Mouse (Mus musculus) liver, adult 2 months (tissue): ENCODE measurements at regions not wholly inside any gene's neighbourhood (a gene's known extent, or its start where the extent isn't known, plus 50 kb on each side); places are given as distances from the start of the nearest gene placed in this dataset.

Experiments used
- DNase-seq: peaks from one replicate; pipeline ENCODE4 v3.0.0-alpha.2; 2011; ENCODE audit warnings: low read depth, low spot score; ENCODE audit errors: extremely low read depth
- H3K27ac ChIP-seq: fragments of 200-500 bp; replicated peaks from 2 replicates; pipeline ENCODE4 v1.5.1; 2012; ENCODE audit warnings: low read depth, mild to moderate bottlenecking, control low read depth, inconsistent platforms, low read length; ENCODE audit not compliant: insufficient read depth
- H3K27me3 ChIP-seq: fragments of 200-500 bp; 2 replicates; pipeline ENCODE4 v1.6.1; 2012; ENCODE audit warnings: mild to moderate bottlenecking, moderate library complexity, low read length, inconsistent platforms; ENCODE audit not compliant: control insufficient read depth, insufficient read depth
- H3K36me3 ChIP-seq: fragments of 200-500 bp; 2 replicates; pipeline ENCODE4 v1.6.1; 2012; ENCODE audit warnings: low read length, inconsistent platforms; ENCODE audit not compliant: control insufficient read depth, insufficient read depth
- H3K4me1 ChIP-seq: fragments of 200-500 bp; 2 replicates; pipeline ENCODE4 v1.6.1; 2011; ENCODE audit warnings: low read length; ENCODE audit not compliant: control insufficient read depth, insufficient read depth
- H3K4me3 ChIP-seq: fragments of 200-500 bp; 2 replicates; pipeline ENCODE4 v1.5.1; 2011; ENCODE audit warnings: low read depth, mild to moderate bottlenecking, control low read depth, low read length, moderate library complexity; ENCODE audit not compliant: insufficient read depth
- H3K79me2 ChIP-seq: fragments of 200-500 bp; 2 replicates; pipeline ENCODE4 v1.6.1; 2012; ENCODE audit warnings: inconsistent platforms, mild to moderate bottlenecking, low read length, moderate library complexity; ENCODE audit not compliant: control insufficient read depth, insufficient read depth
- H3K9ac ChIP-seq: fragments of 200-500 bp; 2 replicates; pipeline ENCODE4 v1.6.1; 2012; ENCODE audit warnings: low read depth, mild to moderate bottlenecking, control low read depth, inconsistent platforms, low read length
- CTCF ChIP-seq: fragments of 200-500 bp; IDR thresholded peaks from 2 replicates; pipeline ENCODE4 v1.5.1; 2011; ENCODE audit warnings: low read depth, low read length, control low read depth
- POLR2A ChIP-seq: fragments of 200-500 bp; IDR thresholded peaks from 2 replicates; pipeline ENCODE4 v1.6.1; 2011; ENCODE audit warnings: low read length, control low read depth; ENCODE audit not compliant: insufficient read depth; ENCODE audit errors: extremely low read depth
- WGBS: fragments of 180-500 bp; shearing (Covaris S2); methylation state at CpG from one replicate; pipeline ENCODE4 v1.1.7; 2018; 5-methylcytosine and 5-hydroxymethylcytosine counted together

DNA sequence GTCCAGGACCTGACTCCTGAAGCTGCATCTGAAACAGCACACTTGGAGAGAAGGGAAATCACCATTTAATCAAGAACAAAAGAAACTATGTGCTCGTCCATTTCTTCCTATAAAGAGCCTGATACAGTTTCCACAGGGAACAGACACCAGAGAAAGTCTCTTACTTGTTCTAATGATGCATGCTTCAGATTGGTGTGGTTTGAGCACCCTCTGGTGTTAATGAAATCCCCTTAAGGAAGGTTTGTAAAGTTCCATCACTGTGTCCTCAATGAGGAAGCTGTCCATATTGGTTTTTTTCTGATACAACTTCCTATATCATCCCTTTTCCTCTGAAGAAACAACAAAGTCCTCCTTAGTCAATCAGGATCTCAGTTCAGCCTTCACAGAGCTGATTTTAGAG, 591.2 kb downstream of the Adam6a start:
- Histone ChIP-seq H3K79me2 (no peaks in the 10 kb centered on the region), H3K4me1 (no peaks in the 10 kb centered on the region), H3K27me3 (no peaks in the 10 kb centered on the region), H3K36me3 (no peaks in the 10 kb centered on the region), H3K9ac (no peak overlapping the region), H3K4me3 (no peak overlapping the region), H3K27ac (no peak overlapping the region)
- TF ChIP-seq CTCF (no peak), POLR2A (no peak)
- no peak for DNase-seq
- WGBS = 43% methylated on average over 1 of the region's 1 CpGs

DNA sequence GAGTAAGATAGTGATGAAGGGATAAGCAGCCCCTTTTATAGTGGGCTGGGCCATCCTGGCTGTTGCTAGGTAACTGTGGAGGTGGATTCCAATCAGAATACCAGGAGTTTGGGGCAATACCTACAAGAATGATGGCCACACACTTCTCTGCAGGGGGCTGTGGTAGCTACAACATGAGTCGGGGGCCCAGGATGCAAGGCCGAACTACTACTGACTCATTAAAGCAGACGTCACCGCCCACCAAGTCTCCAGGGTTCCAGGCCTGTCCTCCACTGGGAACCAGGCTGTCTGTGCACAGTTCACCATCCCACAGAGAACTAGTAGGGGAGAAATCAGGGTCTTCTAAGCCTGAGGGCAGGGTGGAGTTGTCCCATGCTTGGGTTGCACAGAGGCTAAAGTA, 605.1 kb downstream of the Adam6a start:
- TF ChIP-seq CTCF (no peak), POLR2A (no peak)
- Histone ChIP-seq H3K27me3 (no peaks in the 10 kb centered on the region), H3K4me3 (no peak overlapping the region), H3K36me3 (no peaks in the 10 kb centered on the region), H3K79me2 (no peaks in the 10 kb centered on the region), H3K27ac (no peak overlapping the region), H3K9ac (no peak overlapping the region), H3K4me1 (no peaks in the 10 kb centered on the region)
- no peak for DNase-seq
- 92% methylated on average over 4 of the region's 4 CpGs for WGBS

DNA sequence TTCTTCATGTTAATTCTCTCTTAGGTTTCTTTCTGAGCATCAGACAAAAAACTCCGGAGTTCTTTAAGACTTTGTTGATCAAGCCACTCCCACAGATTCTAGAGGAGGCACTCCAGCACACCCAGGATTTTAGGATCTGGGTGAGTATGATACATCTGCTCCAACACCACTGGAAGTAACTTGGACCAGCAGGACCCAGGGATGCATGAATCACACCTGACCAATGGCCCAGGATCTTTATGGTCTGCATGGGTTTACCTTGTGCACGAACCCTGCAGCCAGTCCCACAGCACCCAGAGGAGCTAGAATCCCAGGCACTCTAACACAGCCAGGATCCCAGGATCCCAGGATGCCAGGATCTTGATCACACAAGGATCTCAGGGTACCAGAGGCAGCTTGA, 628.6 kb downstream of the Adam6a start:
- H3K4me3 ChIP-seq = no peak overlapping the region
- H3K27ac ChIP-seq = no peak overlapping the region
- no peak for DNase-seq
- H3K4me1 ChIP-seq = no peaks in the 10 kb centered on the region
- no peaks in the 10 kb centered on the region for H3K27me3 ChIP-seq
- WGBS = 66% methylated on average over 2 of the region's 2 CpGs
- no peaks in the 10 kb centered on the region for H3K36me3 ChIP-seq
- H3K79me2 ChIP-seq = no peaks in the 10 kb centered on the region
- TF ChIP-seq POLR2A = no peak
- TF ChIP-seq CTCF = no peak
- no peak overlapping the region for H3K9ac ChIP-seq

DNA sequence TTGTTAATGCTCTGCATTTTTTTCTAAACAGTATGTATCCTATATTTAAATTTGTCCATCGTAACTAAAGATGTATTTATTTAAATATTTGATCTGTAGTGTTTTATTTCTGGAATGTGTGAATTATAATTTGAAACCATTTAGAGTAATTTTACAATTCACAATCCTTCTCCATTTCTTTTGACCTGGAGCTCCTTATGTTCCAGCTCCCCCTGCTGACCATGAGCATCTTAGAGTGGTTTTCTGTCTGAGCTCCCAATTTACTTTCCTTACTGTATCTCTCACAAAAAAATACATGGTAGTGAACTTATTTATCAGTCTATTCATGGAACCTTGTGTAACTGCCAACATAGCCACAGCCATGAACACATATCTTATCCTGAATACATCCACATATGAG, 655.8 kb downstream of the Adam6a start:
- no peaks in the 10 kb centered on the region for H3K27me3 ChIP-seq
- no peaks in the 10 kb centered on the region for H3K79me2 ChIP-seq
- 67% methylated on average over 1 of the region's 1 CpGs for WGBS
- no peak for DNase-seq
- TF ChIP-seq CTCF = no peak
- TF ChIP-seq POLR2A = no peak
- no peak overlapping the region for H3K9ac ChIP-seq
- H3K27ac ChIP-seq = no peak overlapping the region
- H3K4me3 ChIP-seq = no peak overlapping the region
- no peaks in the 10 kb centered on the region for H3K4me1 ChIP-seq
- H3K36me3 ChIP-seq = no peaks in the 10 kb centered on the region

DNA sequence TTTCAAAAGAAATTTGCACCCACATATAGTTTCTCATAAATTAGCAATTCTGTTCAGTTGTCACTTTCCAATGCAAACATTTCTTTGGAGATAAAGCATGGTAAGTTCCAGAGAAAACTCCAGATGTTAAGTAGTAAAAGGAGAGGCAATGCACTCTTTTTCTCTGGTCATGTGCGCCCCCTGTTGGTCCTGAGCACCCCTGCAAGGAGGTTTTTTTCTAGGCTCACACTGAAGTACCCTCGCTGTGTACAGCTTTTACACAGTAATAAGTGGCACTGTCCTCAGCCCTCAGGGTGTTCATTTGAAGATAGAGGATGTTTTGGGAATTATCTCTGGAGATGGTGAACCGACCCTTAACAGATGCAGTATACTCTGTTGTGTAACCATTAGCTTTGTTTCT, 678.8 kb downstream of the Adam6a start:
- no peaks in the 10 kb centered on the region for H3K79me2 ChIP-seq
- no peak for TF ChIP-seq POLR2A
- no peak; the same call in 1 of the 2 replicates for TF ChIP-seq CTCF
- no peaks in the 10 kb centered on the region for H3K36me3 ChIP-seq
- DNase-seq = no peak
- no peak overlapping the region for H3K4me3 ChIP-seq
- no peak overlapping the region for H3K9ac ChIP-seq
- 24% methylated on average over 3 of the region's 3 CpGs for WGBS
- no peak overlapping the region for H3K27ac ChIP-seq
- no peaks in the 10 kb centered on the region for H3K27me3 ChIP-seq
- H3K4me1 ChIP-seq = no peaks in the 10 kb centered on the region
